Mouse (Mus musculus): Measurements from ENCODE around the gene Gm28778.
"Not testable (repeated sequence)": the region's sequence is repeated elsewhere in the genome, so short reads cannot be mapped to it uniquely, and the experiment has no call there.

Gm28778 gene

GRCm38 (mm10) chr1:53296581-53297383 is at the start of gene Gm28778, which contains the start of the genes Pms1 and Ormdl1:
Gene Gm28778, plus strand, starts transcription at chr1:53297111.
Gene Pms1, minus strand, starts transcription at chr1:53297018.
Gene Ormdl1, plus strand, starts transcription at chr1:53297095.
- DNase-seq = peak; percentile 96 to 97

GRCm38 (mm10) chr1:53264958-53265612 is 31.8 kb upstream of the Gm28778 start:
- not testable (repeated sequence) for DNase-seq

GRCm38 (mm10) chr1:53269901-53270300 is 27.0 kb upstream of the Gm28778 start:
- no peak for DNase-seq

GRCm38 (mm10) chr1:53272646-53273045 is 24.3 kb upstream of the Gm28778 start:
- peak; percentile 67 to 74 for DNase-seq

GRCm38 (mm10) chr1:53291197-53291596 is 5.7 kb upstream of the Gm28778 start:
- no peak for DNase-seq

- DNase-seq = no peak
Observed at GRCm38 (mm10) chr1:53300506-53300905, 3.6 kb downstream of the Gm28778 start.

GRCm38 (mm10) chr1:53312989-53313967 is 16.4 kb downstream of the Gm28778 start, which contains the start of gene Osgepl1:
Gene Osgepl1, plus strand, starts transcription at chr1:53313624.
- DNase-seq = peak; percentile 86 to 90

- no peak for DNase-seq
Observed at GRCm38 (mm10) chr1:53321662-53322344, 24.9 kb downstream of the Gm28778 start.

GRCm38 (mm10) chr1:53323254-53323653 is 26.3 kb downstream of the Gm28778 start:
- no peak for DNase-seq

GRCm38 (mm10) chr1:53324277-53324676 is 27.4 kb downstream of the Gm28778 start:
- DNase-seq = no peak

GRCm38 (mm10) chr1:53324827-53325494 is 28.1 kb downstream of the Gm28778 start:
- no peak for DNase-seq

GRCm38 (mm10) chr1:53333527-53333926 is 36.6 kb downstream of the Gm28778 start:
- not testable (repeated sequence) for DNase-seq

GRCm38 (mm10) chr1:53335465-53335864 is 38.6 kb downstream of the Gm28778 start:
- no peak for DNase-seq

- DNase-seq = not testable (repeated sequence)
Observed at GRCm38 (mm10) chr1:53337403-53337802, 40.5 kb downstream of the Gm28778 start.

- no peak for DNase-seq
Observed at GRCm38 (mm10) chr1:53341071-53341470, 44.2 kb downstream of the Gm28778 start.

GRCm38 (mm10) chr1:53352327-53353261 is 55.7 kb downstream of the Gm28778 start, which contains the start of the genes Asdurf, Gm28551 and Asnsd1:
Gene Asdurf, minus strand, starts transcription at chr1:53352619.
Gene Gm28551, minus strand, starts transcription at chr1:53352667.
Gene Asnsd1, minus strand, starts transcription at chr1:53352752.
- DNase-seq = peak; percentile 96

- no peak for DNase-seq
Observed at GRCm38 (mm10) chr1:53358988-53359387, 62.1 kb downstream of the Gm28778 start.

All from cerebellum, postnatal 36 days (tissue).